Mouse (Mus musculus) heart, adult 11 months (tissue): ENCODE measurements around the gene Ece2.
"Not testable (repeated sequence)": the region's sequence is repeated elsewhere in the genome, so short reads cannot be mapped to it uniquely, and the experiment has no call there.

Source experiments
- DNase-seq: peaks from one replicate; pipeline ENCODE4 v3.0.0; 2022

Ece2 gene

GRCm38 (mm10) chr16:20623211-20623610, 6.4 kb upstream of the Ece2 start:
- DNase-seq = no peak

GRCm38 (mm10) chr16:20628871-20629391, 697 bp upstream of the Ece2 start:
- peak; percentile 82 for DNase-seq

GRCm38 (mm10) chr16:20637410-20637809, 7.8 kb downstream of the Ece2 start:
- peak; percentile 76 for DNase-seq

GRCm38 (mm10) chr16:20638367-20638766, 8.7 kb downstream of the Ece2 start:
- no peak for DNase-seq

GRCm38 (mm10) chr16:20642161-20642560, 12.5 kb downstream of the Ece2 start:
- DNase-seq = peak; percentile 92

- no peak for DNase-seq
These were observed 14.3 kb downstream of the Ece2 start for GRCm38 (mm10) chr16:20643911-20644310.

- peak; percentile 100 for DNase-seq
These were observed 21.7 kb downstream of the Ece2 start, which contains the start of gene Psmd2 for GRCm38 (mm10) chr16:20651076-20651946. Psmd2 (plus strand) TSS chr16:20651652.

- DNase-seq = no peak
These were observed 22.3 kb downstream of the Ece2 start for GRCm38 (mm10) chr16:20651947-20652310.

- DNase-seq = no peak
These were observed 23.7 kb downstream of the Ece2 start for GRCm38 (mm10) chr16:20653315-20653714.

- no peak for DNase-seq
These were observed 28.0 kb downstream of the Ece2 start for GRCm38 (mm10) chr16:20657661-20658060.

- DNase-seq = not testable (repeated sequence)
These were observed 38.4 kb downstream of the Ece2 start, which contains the start of gene Eif4g1 for GRCm38 (mm10) chr16:20668013-20668412. Eif4g1 (plus strand) TSS chr16:20668313.

GRCm38 (mm10) chr16:20670291-20670690, 40.7 kb downstream of the Ece2 start:
- no peak for DNase-seq

- peak; percentile 91 for DNase-seq
These were observed 42.3 kb downstream of the Ece2 start for GRCm38 (mm10) chr16:20671886-20672285.

- DNase-seq = peak; percentile 100
These were observed 42.9 kb downstream of the Ece2 start for GRCm38 (mm10) chr16:20672500-20672902.

GRCm38 (mm10) chr16:20672965-20673705, 43.5 kb downstream of the Ece2 start:
- DNase-seq = no peak

GRCm38 (mm10) chr16:20673706-20674303, 44.2 kb downstream of the Ece2 start:
- DNase-seq = peak; percentile 96

- DNase-seq = peak; percentile 90
These were observed 45.6 kb downstream of the Ece2 start for GRCm38 (mm10) chr16:20675213-20675612.

GRCm38 (mm10) chr16:20676702-20677101, 47.1 kb downstream of the Ece2 start:
- DNase-seq = no peak

GRCm38 (mm10) chr16:20677380-20677779, 47.8 kb downstream of the Ece2 start:
- DNase-seq = peak; percentile 87

GRCm38 (mm10) chr16:20677974-20678675, 48.5 kb downstream of the Ece2 start:
- peak; percentile 98 for DNase-seq

- DNase-seq = no peak
These were observed 61.1 kb downstream of the Ece2 start for GRCm38 (mm10) chr16:20690774-20691173.

- DNase-seq = no peak
These were observed 62.0 kb downstream of the Ece2 start for GRCm38 (mm10) chr16:20691617-20692016.
